Comparison of ENCODE assay signal across 8 mouse cellular contexts in the genomic region with DNA sequence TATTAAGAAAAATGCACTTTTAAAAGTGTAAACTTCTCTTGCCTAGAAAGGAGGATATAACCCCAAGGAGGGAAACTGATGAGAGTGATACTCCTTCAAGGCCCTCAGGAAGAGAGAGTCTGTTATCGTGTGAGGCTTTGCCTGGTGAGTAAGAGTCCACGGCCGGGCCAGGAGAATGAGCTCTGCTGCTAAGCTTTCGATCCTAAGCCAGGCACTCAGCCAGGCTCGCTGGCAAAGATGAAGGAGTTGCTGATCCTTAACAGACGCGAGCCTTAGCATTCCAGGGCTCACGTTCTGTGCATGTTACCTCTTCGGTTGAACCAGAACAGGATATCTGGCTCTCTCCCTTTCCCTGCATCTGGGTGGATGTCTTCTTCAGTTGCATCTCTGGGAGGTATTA. TPM values are rescaled to one million over a fixed set of nuclear protein-coding genes. Genes with fewer than 3 reads are reported as not detected.
DNase-seq lines count a peak whose midpoint lies in the region; ATAC-seq and TF ChIP-seq lines count a peak whose summit lies in the region.

No protein-coding gene starts in this region.

- H3K36me3 ChIP-seq in kidney, adult 2 months (ENCODE audit: control insufficient read depth, insufficient read depth, low read length), result no peaks in the 10 kb centered on the region
- H3K36me3 ChIP-seq in kidney, embryonic 16.5 days (ENCODE audit: insufficient read depth, low read length), result no peaks in the 10 kb centered on the region
- H3K36me3 ChIP-seq in hindbrain, embryonic 12.5 days, result no peaks in the 10 kb centered on the region
- H3K36me3 ChIP-seq in forebrain, embryonic 15.5 days, result no peaks in the 10 kb centered on the region

- ATAC-seq in kidney, embryonic 16.5 days (ENCODE audit: low FRiP score, low TSS enrichment), result no peak
- no peak for ATAC-seq in hindbrain, embryonic 12.5 days (ENCODE audit: low FRiP score)
- no peak for ATAC-seq in forebrain, embryonic 15.5 days (replicated peaks)

- TF ChIP-seq POLR2A in kidney, adult 2 months (IDR thresholded peaks at IDR 0.05; ENCODE audit: low read depth, low read length), result no peak

- no peaks in the 10 kb centered on the region for H3K9me3 ChIP-seq in kidney, embryonic 16.5 days (ENCODE audit: low read length)
- H3K9me3 ChIP-seq in hindbrain, embryonic 12.5 days (replicated peaks), result no peaks in the 10 kb centered on the region
- no peaks in the 10 kb centered on the region for H3K9me3 ChIP-seq in forebrain, embryonic 15.5 days

- no peak overlapping the region for H3K4me3 ChIP-seq in kidney, adult 2 months (ENCODE audit: insufficient read depth, low read depth, low read length)
- H3K4me3 ChIP-seq in kidney, embryonic 16.5 days (ENCODE audit: low read length), result no peak overlapping the region
- no peak overlapping the region for H3K4me3 ChIP-seq in hindbrain, embryonic 12.5 days
- H3K4me3 ChIP-seq in forebrain, embryonic 15.5 days, result no peak overlapping the region

- peaks cover 10% of the 10 kb centered on the region for H3K4me1 ChIP-seq in kidney, adult 2 months (ENCODE audit: control insufficient read depth, insufficient read depth, low read length)
- H3K4me1 ChIP-seq in kidney, embryonic 16.5 days (ENCODE audit: insufficient read depth, low read length), result peaks cover 12% of the 10 kb centered on the region; the same call in 1 of the 2 replicates
- H3K4me1 ChIP-seq in hindbrain, embryonic 12.5 days, result no peaks in the 10 kb centered on the region
- H3K4me1 ChIP-seq in forebrain, embryonic 15.5 days, result no peaks in the 10 kb centered on the region

- no peak overlapping the region for H3K9ac ChIP-seq in kidney, embryonic 16.5 days (replicated peaks; ENCODE audit: low read length)
- H3K9ac ChIP-seq in hindbrain, embryonic 12.5 days, result no peak overlapping the region
- no peak overlapping the region for H3K9ac ChIP-seq in forebrain, embryonic 15.5 days (replicated peaks)

- WGBS in kidney, adult 2 months, result 37% methylated on average over 9 of the region's 9 CpGs
- 50% methylated on average over 9 of the region's 9 CpGs for WGBS in kidney, embryonic 16.5 days
- WGBS in hindbrain, embryonic 12.5 days, result 73% methylated on average over 9 of the region's 9 CpGs
- 56% methylated on average over 9 of the region's 9 CpGs for WGBS in forebrain, embryonic 15.5 days

- no peak for TF ChIP-seq CTCF in kidney, adult 2 months (conservative IDR thresholded peaks at IDR 0.05; ENCODE audit: insufficient read depth, insufficient read length, low read depth, low read length)

- no peaks in the 10 kb centered on the region for H3K27me3 ChIP-seq in kidney, adult 2 months (replicated peaks; ENCODE audit: control insufficient read depth, insufficient read depth, low read length)
- H3K27me3 ChIP-seq in kidney, embryonic 16.5 days (ENCODE audit: insufficient read depth, low read length), result no peaks in the 10 kb centered on the region
- H3K27me3 ChIP-seq in hindbrain, embryonic 12.5 days, result no peaks in the 10 kb centered on the region
- no peaks in the 10 kb centered on the region for H3K27me3 ChIP-seq in forebrain, embryonic 15.5 days

- DNase-seq in kidney, adult 2 months, result peak; percentile 90
- peak; percentile 90 to 92 for DNase-seq in cerebellum, postnatal 14 days
- DNase-seq in heart, postnatal 4 days, result peak; percentile 71
- peak; percentile 57 to 80 for DNase-seq in lung, postnatal 4 days
- no peak for DNase-seq in layer of hippocampus, postnatal 25 days (ENCODE audit: extremely low spot score in 1 of 2, low spot score in 1 of 2)

- no peak overlapping the region for H3K4me2 ChIP-seq in kidney, embryonic 16.5 days (replicated peaks; ENCODE audit: low read depth, low read length)
- no peak overlapping the region for H3K4me2 ChIP-seq in hindbrain, embryonic 12.5 days (replicated peaks)
- H3K4me2 ChIP-seq in forebrain, embryonic 15.5 days (replicated peaks), result no peak overlapping the region

- H3K27ac ChIP-seq in kidney, adult 2 months (ENCODE audit: insufficient read depth, low read depth, low read length), result no peak overlapping the region
- no peak overlapping the region; the same call in 1 of the 2 replicates for H3K27ac ChIP-seq in kidney, embryonic 16.5 days (ENCODE audit: low read length)
- no peak overlapping the region for H3K27ac ChIP-seq in hindbrain, embryonic 12.5 days
- H3K27ac ChIP-seq in forebrain, embryonic 15.5 days (replicated peaks), result no peak overlapping the region

RNA-seq across cellular contexts. Expression of gene Gm5148, which starts 11.8 kb away (rescaled TPM):
- polyA plus RNA-seq in kidney, adult 2 months (2012; rRNA removed), result 9.3 and 10.8 TPM in 2 replicates
- 7.5 and 9.6 TPM in 2 replicates for polyA plus RNA-seq in kidney, embryonic 16.5 days (2015; fragmentation: Nextera tagmentation; extraction: Ambion mirVana)
- total RNA-seq in heart, postnatal 4 days (2021), result under 1 TPM; 0.25 to 0.43 TPM
- 3.9 and 4.0 TPM in 2 replicates for polyA plus RNA-seq in hindbrain, embryonic 12.5 days (2016; fragmentation: Nextera tagmentation; extraction: Ambion mirVana)
- total RNA-seq in layer of hippocampus, postnatal 25 days (2021), result 1 to 10 TPM; 3.6 to 4.5 TPM
- polyA plus RNA-seq in forebrain, embryonic 15.5 days (2015; fragmentation: Nextera tagmentation; extraction: Ambion mirVana), result 5.7 and 6.1 TPM in 2 replicates

Comparison
In these comparisons a context has a peak if more than half of its experiments do, and no peak if none do; other contexts are left out.
1. DNase-seq: peak in kidney, adult 2 months (single experiment), cerebellum, postnatal 14 days (2 of 2), heart, postnatal 4 days (single experiment) and lung, postnatal 4 days (2 of 2); none in layer of hippocampus, postnatal 25 days (0 of 2).